Mouse (Mus musculus) A20 (cell line): ENCODE data around the gene Sipa1l3.

Experiments used
- DNase-seq: peaks from one replicate; pipeline ENCODE4 v3.0.0-alpha.2; 2011; ENCODE audit warnings: low read depth, low spot score

Gene Sipa1l3

GRCm38 (mm10) chr7:29480183-29480582 lies 38.3 kb downstream of the Sipa1l3 start:
- DNase-seq = no peak

DNA sequence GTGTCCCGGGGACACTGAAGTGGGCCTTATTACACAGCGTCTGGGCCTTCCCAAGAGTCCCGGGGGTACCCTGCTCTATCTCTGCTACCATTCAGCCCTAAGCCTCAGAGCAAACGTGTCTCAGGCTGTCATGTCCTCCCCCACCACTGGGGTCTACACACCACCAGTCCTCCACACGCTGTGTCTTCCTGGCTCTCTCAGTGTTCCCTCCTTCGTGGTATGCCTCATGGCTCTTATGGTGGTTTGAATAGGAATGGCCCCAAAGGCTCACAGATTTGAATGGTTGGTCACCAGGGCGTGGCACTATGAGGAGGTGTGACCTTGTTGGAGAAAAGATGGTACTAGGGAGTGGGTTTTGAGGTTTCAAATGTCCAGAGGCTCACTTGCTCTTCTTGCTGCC lies 43.4 kb downstream of the Sipa1l3 start:
- DNase-seq = no peak

DNA sequence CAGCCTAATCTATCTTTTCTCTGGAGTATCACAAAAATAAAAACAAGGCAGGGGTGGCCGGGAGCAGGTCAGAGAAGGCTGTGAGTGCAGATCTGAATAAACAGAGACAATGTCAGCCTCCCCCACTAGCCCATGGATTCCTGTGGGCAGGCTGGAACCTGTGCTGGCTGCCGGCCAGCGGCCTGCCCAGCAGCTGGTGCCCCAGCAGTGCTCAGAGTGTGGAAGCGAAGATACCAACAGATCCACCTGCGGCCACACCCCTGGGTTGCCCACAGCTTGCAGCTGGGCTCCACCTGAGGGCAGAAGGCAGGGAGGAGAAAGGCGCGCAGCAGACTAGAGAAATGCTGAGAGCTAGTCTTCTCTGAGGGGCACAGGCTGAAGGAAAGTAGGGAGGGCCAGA lies 47.1 kb downstream of the Sipa1l3 start:
- peak; percentile 43 for DNase-seq

- DNase-seq = no peak
These were observed 48.7 kb downstream of the Sipa1l3 start for GRCm38 (mm10) chr7:29469602-29470344.

DNA sequence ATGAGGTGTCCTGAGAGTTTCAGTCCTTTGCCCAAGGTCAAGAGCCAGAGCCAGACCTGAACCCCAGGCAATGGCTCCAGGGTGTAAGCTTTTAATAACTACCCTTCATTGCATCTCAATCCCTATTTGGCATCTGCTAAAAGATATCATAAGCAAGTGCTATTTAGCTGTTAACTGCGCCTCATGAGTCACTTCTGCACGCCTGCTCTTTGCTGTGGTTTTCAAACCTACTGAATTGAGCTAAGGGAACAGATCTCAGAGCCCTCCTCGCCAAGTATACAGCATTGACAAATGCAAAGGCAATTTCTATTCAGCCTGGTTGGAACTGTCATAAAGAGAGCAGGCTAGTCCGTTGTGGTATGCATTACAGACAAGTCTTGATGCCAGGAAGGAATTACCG lies 49.8 kb downstream of the Sipa1l3 start:
- no peak for DNase-seq

DNA sequence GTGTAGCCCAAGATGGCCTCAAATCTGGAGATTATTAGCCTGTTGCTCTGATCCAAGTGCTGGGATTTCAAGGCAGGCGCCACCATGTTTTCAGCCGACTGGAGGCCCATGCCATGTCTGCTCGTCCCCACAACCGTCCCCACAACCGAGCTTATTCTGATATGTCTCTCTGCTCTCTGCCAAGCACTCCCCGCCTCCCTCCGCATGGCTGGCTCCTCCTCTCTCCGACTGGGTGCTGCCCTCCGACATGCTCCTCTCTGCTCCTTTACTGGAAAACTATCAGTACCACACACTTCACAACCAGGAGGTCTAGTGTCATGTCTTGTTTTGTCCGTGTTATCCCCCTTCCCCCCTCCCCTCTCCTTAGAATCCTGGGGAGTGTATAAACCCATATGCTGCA lies 51.9 kb downstream of the Sipa1l3 start:
- DNase-seq = no peak

DNA sequence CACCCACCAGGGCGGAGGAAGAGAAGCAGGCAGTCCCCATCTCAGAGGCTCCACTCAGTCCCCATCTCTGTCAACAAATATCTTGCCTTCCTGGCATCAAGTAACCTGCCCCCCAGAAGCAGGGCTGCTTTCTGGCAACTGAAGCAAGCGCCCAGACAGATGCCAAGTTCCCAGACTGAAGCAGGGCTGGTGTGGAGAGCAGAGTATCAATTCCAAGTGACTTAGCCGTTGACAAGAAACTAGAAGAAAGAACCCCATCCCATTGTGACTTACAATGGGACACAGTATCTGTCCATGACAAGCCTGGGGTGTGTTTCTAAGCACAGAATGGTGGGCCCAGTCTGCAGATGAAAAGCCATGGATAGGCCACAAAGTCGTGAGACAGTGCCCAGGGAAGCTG lies 52.7 kb downstream of the Sipa1l3 start:
- DNase-seq = no peak

- DNase-seq = no peak
These were observed 55.6 kb downstream of the Sipa1l3 start for GRCm38 (mm10) chr7:29462820-29463219.

GRCm38 (mm10) chr7:29462178-29462577 lies 56.3 kb downstream of the Sipa1l3 start:
- no peak for DNase-seq

DNA sequence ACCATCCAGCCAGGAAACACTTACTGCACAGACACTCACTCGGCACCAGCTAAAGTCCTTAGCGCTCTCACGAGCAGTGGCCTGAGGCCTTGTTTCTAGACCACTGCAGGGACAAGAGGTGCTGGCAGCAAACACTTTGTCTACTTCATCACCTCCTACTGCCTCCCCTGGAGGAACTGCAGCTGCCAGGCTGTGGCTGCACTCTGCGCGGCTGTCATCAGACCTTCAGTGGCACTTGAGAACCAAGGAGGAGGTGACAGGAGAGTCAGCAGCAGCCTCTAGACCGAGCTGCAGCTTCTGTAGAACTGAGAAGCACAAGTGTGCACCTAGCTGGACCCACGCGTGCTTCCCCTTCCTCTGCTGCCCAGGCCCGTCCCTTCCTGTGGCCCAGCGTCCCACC lies 56.9 kb downstream of the Sipa1l3 start:
- no peak for DNase-seq

DNA sequence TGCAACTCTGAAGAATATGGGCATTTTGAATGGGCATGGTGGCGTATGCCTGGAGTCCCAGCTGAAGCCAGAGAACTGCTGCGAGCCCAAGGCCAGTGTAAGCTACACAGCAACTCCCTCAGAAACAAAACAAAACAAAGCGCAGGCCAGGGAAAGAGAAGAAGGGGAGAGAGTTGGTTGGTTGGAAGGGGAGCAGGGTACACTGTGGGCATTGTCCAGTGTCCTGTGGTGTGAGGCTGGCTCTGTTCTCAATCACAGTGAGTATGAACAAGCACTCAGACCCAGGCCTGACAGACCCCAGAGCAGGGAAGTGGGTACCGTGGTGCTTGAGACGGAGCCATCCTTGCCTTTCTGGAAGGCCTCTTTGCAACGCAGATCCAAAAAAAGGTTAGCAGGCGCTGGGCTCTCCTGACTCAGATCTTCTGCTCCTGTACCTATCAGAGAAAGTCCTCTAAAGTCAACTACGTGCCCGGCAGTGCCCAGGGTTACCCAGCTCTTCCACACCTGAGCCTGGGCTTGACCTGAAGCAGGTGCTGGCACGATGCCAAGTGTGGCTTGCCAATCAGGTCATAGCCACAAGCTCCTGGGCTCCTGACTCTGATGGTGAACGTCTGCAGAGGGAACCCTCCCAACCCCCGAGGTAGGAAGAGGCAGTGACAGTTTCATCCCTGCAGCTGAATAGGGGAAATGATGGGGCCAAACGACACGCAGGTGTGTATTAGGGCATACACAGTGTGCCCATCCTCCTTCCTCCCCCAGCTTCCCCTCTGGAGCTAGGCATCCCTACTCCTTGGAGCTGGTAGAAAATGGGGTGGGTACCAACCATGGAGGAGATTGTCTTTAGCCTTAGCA lies 59.3 kb downstream of the Sipa1l3 start:
- no peak for DNase-seq

GRCm38 (mm10) chr7:29457772-29458171 lies 60.7 kb downstream of the Sipa1l3 start:
- DNase-seq = no peak

DNA sequence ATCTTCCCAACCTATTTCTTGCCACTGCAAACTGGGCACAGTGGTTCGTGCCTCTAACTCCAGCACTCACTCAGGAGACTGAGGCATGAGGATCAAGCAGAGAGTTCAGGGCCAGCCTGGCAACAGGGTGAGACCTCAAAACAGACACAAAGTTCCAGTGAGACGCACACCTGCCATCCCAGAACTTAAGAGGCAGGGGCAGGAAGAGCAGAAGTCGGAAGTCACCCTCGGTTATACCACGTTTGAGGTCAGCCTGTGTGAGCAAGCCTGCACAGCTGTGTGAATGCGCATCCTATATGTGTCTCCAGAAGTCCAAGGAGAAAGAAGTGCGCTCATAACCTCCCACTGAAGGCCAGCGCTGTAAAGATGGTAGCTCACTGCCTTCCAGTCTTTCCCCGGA lies 61.7 kb downstream of the Sipa1l3 start:
- no peak for DNase-seq

DNA sequence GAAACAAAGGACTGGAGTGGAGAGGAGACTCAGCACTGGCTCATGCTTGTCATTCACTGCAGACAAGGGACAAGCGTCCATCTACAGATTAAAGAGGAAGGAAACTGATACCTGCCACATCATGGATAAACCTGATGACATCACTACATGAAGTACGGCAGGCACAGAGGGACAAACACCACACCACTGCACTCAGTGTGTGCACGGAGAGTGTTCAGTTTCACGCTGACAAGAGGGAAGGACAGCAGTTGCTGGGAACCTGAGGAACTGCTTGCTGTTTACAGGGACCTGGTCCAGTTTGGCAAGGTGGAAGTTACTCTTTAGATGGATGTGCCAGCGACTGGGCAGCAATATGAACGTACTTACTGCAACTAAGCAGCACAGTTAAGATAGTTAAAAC lies 62.9 kb downstream of the Sipa1l3 start:
- no peak for DNase-seq

DNA sequence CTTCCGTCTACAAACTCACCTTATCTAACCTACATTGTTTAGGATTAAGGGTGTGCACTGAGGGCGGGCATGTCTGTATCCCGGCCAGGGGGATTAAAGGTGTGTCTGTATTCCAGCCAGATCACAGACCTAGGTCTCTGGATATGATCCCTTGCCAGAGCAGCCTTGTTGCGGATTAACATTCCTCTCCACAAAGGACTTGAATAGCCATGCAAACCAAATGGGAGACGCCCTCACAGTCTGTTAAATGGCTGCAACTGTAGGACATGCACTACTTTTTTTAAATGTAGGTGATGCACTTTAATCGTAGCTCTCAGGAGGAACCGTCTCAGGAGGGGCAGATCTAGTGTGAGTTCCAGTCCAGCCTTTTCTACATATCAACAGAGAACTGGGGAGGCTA lies 63.5 kb downstream of the Sipa1l3 start:
- DNase-seq = no peak

DNA sequence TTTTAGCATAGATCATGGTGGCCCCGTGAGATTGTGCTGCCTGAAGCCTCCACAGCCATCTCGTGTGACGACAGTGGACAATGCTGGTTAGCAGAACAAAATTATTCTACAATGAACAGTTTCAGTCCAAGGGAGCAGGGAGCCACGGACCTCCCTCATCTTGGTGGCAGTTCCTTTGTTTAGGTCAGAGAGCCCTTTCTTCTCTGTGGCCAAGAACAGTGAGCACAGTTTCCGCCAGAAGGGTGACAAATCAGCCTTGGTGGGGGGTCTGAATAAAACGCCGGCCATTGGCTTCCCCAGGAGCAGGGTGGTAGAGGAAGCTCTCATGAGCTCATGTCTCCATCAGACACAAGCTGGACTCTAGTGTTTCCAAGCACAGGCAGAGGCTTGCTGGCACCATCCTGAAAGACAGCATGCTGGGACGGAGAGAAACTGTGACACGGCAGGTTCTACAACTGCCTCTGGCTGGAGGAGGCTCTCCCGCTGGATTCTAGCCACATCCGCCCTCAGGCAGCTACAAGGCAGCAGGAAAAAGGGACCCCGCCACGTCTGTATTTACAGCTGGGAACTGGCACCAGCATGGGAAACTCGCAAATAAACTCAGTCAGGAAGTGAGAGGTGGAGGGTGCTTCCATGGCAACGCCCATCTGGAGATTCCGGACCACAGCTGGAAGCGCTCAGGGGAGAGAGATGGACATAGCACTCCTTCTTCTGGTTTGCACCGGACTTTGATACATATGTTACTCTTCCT lies 65.3 kb downstream of the Sipa1l3 start:
- DNase-seq = no peak

DNA sequence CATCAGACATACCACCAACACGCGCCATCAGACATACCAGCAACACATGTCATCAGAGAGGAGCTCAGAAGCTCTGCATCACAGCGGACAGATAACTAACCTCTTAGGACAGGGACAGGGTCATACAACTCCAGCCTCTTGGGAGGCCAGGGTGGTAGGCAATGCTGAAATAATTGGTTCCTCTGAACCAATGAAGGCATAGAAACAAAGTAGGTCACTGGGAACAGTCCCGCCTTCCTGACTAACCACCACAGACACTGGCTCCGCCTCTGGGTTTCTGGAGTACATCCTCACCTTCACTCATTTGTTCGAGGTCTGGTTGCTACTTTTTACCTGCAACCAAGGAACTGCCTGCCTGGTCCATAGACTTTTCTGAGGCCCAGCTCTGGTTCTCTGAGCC lies 66.1 kb downstream of the Sipa1l3 start:
- DNase-seq = no peak

DNA sequence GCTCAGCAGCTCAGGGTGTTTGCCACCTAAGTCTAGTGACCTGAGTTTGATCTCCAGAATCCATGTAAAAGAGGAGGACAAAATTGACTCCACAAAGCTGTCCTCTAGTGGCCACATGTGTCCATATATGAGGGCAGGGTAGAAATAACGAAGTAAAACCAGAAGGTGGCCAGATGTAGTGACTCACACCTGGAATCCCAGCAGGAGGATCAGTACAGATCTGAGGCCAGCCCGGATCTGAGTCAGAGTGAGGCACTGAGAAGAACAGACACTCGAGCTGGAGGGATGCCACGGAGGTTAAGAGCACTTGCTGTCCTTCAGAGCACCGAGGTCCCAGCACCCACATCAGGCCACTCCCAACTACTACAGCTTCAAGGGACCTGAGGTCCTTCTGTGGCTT lies 68.3 kb downstream of the Sipa1l3 start:
- no peak for DNase-seq

DNA sequence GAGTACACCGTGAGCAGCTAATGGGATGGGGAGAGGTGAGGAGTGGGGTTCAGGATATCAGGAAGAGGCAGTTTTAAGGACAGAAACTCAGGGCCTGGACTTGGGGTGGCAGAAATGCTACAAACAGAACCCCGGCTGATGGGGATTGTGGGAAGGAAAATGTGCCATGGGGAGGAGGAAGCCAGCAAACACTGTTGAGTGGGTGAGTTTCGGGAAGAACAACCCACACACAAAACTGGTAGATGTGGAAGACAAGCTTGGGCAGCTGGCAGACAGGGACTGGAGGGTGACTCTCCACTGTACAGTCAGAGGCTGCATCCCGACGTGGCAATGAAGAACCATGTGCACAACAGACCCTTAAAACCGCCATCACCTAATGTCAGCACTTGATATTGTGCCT lies 69.6 kb downstream of the Sipa1l3 start:
- DNase-seq = no peak

DNA sequence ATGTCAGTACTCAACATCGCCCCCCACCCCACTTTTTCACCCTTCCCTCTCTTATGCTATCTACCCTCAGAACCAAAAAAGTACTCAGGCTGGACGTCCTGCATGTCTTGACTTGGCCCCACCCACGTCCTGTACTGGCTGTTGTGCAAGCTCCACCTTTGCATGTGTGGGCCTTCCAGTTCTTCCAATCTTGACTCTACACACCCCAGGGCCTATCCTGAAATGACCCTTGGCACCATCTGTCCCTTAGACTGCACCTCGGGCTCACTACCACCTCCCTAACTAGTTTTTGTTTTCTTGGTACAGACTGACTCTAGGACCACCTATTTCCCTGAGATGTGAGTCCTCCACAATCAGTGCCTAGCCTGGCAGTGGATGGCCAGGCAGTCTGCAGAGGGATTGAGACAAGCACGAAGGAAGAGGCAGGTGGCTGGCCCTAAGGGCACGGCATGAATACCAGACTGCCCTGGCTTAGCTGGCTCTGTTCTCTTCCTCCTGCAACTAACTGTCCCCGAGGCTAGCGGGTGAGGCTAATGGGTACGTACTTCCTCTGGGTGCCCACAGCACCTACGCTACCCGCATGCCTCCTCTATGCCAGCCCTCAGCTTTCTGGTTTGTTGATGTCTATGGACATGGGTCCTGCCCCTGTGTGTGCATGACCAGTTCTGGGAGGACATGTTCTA lies 71.2 kb downstream of the Sipa1l3 start:
- no peak for DNase-seq

GRCm38 (mm10) chr7:29446156-29446555 lies 72.3 kb downstream of the Sipa1l3 start:
- no peak for DNase-seq

DNA sequence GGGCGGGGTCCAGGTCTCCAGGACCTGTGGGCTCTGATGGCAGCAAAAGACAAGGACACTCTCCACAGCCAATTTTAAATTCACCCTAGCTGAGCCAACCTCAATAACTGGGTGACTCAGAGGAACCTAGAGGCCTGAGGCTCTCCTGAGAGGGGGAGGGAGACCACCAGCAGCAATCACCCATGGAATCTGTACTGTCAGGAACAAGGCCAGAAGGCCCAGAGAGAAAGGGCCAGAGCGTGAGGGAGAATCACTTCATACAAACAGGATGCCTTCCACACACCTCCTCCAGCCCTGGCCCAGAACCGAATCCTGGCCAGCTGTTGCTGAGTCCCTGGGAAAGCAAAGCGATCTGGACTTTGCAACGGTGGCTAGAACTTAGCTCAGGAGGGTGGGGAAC lies 73.9 kb downstream of the Sipa1l3 start:
- DNase-seq = no peak
